Mouse (Mus musculus): ENCODE data around the gene Alox5. TPM values are rescaled to one million over a fixed set of nuclear protein-coding genes. Genes with fewer than 3 reads are reported as not detected.
A peak's percentile ranks its signal among the peaks of the same experiment; 100 is the strongest.

Gene Alox5
- total RNA-seq, 2 experiments from 2014 or later: 8.6 to 14.9 TPM

DNA sequence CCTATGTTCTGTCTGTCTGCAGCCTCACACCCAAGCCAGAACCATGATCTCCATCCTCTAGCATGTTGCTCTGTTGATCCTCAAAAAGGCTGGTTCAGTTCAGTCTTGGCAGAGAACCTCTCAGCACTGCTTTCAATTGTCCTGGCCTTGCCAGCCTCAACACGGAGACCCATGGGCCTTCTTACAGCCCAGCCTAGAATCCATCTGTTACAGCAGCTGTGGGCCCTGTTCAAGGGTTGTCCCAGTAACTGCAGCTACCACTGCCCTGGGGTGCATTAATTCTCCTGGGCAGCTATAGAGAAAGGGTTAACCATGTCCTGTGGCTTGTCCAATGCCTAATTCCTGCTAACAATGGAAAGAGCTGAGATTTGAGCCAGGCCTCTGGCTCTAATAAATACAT, 42.5 kb downstream of the Alox5 start:
- DNase-seq: no peak
- intact Hi-C loops (cut with DNase I): loop anchor here (10.0 kb wide), 1 partner anchor 1406 kb away; no protein-coding TSS in a partner anchor

DNA sequence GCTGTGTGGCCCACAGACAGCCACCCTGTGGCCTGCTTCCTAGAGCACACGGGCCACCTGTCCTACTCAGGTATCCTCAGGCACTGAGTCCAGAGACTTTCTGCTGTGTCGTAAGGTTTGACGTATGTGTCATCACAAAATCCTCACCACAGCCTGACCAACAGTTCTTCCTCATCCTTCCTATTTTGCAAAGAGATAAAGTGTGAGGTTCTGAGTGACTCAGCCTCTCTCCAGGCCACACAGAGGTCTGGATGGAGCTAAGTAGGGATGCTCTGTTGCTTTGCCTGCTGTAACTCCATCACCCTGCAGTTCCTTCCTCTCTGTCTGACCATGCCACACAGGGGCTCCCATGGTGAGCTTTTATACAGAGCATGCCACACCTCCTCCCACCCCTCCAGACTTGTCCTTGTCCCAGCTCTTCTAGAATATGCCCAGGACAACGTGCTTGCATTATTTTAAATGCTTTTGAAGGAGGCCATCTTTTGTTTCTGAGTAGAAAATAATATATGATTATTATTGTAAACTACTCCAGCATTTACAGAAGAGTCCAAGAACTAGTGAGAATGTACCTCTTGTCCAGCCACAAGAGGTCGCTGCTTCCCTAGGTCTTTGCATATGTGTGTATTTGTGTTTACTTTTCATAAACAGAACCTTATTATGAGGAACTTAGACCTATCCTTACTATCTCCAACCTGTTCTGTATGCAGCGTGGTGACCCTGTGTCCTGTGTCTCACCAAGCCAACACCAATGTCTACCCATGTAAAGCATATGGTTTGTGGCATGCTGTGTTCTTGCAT, 43.3 kb downstream of the Alox5 start:
- DNase-seq: peak in 1 of 2 experiments; percentile 44
- intact Hi-C loops (cut with DNase I): loop anchor here (10.0 kb wide), 1 partner anchor 1407 kb away; no protein-coding TSS in a partner anchor

DNA sequence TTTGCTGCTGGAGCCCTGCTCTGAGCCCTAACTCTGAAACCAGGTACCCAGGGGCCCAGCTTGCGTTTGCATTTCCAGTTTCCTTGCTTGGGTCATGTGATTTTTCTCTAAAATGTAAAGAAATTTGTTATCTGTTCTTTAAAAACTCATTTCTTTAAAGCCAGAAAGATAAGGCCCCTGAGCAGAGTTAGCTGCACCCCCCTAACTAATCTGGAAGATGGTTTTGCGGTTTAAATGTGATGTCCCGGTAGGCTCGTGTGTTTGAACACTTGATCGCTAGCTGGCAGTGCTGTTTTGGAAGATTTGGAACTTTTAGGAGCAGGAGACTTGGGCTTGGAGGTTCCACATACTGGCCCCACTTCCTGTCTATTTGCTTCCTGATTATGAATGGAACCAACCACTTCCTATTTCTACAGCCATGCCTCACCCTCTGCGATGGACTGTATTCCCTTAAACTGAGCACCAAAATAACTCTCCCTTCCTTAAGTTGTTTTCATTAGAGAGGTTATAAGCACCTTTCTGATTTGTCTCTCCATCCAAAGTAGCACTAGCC, 44.9 kb downstream of the Alox5 start:
- intact Hi-C loops (cut with DNase I): loop anchor here (10.0 kb wide), 1 partner anchor 1409 kb away; no protein-coding TSS in a partner anchor
- no peak for DNase-seq

DNA sequence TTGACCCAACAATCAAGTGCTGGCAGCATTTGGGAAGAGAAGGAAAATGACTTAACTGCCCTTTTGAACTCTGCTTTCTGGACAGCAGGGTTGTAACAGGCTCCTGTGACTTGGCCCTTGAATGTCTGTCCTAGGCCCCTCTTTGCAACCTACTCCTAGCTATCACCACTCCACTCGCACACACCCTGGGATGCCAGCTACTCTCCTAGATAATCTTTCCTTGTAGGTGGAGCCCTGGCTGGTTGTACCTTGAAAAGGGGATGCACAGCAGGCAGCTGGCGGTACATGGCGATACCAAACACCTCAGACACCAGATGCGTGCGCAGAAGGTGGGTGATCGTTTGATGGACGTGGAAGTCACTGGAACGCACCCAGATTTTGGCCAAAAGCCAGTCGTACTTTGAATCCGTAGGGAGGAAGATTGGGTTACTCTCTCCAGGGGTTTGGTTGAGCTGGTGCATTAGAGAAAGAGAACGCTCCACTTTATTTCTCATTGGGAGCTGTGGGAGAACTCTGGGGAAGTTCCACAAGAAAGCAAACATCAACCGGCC, 45.8 kb downstream of the Alox5 start:
- intact Hi-C loops (cut with DNase I): loop anchor here (10.0 kb wide), 1 partner anchor 1410 kb away; no protein-coding TSS in a partner anchor
- no peak for DNase-seq

DNA sequence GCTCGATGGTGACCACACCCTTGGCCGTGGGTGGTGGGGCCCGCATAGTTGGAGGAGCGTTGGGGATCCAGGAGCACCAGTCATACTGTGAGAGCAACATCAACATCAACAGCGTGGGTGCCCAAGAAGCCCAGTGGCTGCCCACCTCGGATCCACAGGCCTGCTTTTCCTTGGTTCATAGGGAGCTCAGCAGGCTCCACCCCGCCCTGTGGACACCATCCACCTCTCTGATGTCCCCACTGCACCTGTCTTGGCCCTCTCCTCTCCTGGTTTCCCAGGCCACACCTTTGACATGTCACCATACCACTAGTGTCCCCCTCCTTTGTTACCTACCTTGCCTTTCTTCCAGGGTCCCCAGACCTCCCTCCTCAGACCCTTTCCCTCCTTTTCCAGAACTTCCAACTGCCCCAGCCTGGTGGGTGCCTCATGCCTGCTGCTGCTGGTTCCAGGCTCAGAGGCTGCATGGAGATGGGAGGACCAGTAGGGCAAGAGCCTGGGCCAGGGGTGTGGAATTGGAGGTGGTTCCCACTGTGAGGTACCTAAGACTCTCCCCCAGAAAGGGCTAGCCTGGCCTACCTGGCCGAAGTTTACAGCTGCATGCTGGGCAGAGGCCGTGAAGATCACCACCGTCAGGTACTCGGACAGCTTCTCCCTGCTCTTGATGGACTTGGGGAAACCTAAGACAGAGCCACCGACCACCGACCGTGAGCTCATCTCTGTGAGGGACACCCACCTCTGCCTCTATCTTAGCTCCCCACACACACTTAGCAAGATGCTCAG, 48.2 kb downstream of the Alox5 start:
- intact Hi-C loops (cut with DNase I): loop anchor here (10.0 kb wide), 1 partner anchor 1412 kb away; no protein-coding TSS in a partner anchor

DNA sequence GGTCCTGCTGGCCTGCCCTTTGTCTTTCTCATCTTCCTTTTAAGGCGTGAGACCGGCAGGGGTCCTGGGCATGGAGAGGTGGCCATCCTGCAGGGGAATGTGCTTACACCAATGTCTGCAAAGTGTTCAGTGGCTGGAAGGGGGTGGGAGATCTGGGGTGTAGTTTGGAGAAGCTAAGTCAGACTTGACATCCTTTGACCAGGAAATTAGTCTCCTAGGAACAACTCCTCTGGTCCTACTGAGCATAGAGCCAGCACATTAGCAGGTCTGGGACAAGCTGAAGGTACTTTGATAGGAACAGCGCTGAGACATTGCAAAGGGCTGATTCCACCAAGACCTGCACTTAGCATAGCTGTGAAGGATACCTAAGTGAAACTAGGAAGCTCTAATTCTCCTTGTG, 49.3 kb downstream of the Alox5 start:
- intact Hi-C loops (cut with DNase I): loop anchor here (10.0 kb wide), 1 partner anchor 1413 kb away; no protein-coding TSS in a partner anchor
- no peak for DNase-seq

More for the DNA sequence above, 48.2 kb downstream of the Alox5 start:
- no peak for DNase-seq

DNA sequence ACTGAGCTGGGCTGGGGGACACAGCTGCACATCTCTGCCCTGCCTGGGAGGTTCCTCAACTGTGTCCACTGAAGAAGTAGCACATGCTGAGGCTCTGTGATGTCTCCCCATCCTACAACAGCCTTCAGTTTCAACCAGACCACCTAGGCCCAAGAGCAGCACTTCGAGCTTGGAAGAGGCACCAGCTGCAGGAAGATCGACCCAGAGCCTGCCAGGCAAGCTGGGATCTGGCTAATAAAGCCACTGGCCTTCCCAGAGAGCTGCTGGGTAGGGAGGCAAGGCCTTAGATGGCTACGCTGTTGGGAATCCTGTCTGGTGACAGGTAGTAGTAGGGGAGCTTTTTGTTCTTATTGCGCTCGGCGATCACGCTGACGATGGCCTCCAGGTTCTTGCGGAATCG, 50.5 kb downstream of the Alox5 start:
- no peak for DNase-seq
- intact Hi-C loops (cut with DNase I): loop anchor here (10.0 kb wide), 1 partner anchor 1414 kb away; no protein-coding TSS in a partner anchor

DNA sequence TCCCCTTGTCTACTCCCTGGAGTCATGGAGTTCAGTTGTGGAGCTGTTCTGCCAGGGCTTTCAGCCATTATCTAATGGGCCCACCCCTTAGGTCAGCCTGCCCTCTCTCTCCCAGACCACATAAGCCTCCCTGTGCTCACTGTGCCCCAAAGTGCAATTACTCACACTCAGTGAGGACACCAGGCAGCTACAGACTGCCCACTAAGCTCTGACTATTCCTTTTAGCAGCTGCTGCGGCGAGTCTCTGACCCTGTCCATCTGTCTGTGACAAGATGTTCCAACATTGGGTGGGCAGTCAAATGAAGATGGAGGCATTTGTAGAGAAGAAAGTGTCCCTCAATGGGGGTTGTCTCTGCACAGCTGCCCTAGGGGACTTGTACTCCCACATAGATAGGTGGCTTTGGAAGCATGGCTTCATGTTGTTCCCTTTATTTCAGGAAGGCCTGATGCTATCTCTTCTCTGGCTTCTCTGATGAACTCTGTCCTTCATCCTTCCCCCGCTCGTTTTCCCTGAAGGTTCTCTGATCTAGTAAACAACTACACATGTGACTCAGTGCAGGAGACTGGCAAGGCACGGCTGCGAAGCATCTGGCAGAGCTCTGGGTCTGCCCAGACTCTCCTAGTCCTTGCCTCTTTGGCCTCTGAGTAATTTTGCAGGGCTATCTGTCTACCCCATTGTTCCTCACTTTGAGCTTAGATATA, 52.9 kb downstream of the Alox5 start:
- no peak for DNase-seq
- intact Hi-C loops (cut with DNase I): no loop called here

DNA sequence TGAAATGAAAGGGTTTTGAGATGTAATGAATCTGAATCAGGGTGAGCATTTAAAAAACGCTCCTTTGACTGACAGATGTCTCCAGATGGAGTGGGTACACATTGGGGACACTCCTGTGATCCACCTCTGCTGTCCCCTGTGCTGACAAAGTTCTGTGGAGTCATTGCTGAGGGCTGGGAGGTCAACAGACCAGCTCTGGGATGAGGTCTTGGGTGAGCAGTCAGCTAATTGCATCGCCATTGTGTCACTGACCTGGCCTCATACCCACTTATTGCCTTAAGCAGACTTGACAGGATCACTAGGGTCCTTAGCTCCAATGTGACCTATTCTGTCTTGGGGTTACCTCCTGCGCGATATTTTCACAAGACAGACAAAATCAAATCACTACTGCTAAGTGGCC, 53.8 kb downstream of the Alox5 start:
- no peak for DNase-seq
- intact Hi-C loops (cut with DNase I): no loop called here

DNA sequence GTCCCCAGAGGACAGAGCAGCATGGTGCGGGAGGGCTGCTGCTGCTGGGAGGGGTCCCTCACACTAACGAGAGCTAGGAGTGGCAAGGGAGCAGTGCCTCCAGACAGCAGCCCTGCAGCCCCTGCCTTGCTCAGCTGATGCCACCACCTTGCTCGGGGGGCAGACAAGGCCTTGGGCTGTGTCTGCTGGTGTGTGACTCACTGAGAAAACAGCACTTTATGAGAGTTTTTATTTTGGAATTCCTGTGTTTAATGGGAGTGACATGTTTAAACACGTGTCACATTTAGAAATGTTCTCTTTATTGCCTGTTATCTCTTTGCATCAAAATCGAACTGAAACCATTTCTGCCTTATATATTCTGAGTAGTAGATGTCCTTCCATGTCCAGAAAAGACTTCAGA, 54.3 kb downstream of the Alox5 start:
- no peak for DNase-seq
- intact Hi-C loops (cut with DNase I): no loop called here

DNA sequence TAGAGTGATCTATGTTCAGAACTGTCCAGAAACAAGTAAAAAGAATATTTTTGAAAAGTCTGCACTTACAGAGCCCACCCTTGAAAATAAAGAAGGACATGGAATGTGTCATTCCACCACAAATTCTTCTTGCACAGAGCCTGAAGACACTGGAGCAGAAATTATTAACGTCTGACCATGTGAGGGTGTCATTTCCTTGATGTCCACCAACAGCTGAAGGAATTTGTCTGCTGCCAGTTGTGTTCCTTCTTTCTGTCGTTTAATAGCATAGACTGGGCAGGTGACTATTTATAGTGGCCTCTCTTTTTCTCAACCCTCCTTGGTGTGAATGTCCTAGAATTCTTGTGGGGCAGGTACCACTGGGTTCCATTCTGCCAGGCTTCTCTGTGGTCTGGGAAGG, 54.8 kb downstream of the Alox5 start:
- no peak for DNase-seq
- intact Hi-C loops (cut with DNase I): no loop called here

DNA sequence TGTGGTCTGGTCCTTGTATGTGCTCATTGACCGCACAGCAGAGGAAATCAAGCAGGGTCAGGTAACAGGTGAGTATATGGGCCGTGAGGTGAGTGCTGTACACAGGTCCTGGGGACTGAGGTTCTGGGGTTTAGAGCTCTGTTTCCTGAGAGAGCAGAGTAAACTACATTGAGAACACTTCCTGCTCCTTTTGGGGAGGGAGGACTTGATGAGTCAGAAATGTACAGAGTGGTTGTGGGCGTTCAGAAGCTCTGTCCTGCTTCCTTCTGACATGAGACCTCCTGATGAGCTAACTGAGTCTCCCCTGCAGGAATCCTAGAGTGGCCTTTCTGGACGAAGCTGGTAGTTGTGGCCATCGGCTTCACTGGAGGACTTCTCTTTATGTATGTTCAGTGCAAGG, 55.3 kb downstream of the Alox5 start:
- DNase-seq: no peak
- intact Hi-C loops (cut with DNase I): no loop called here

DNA sequence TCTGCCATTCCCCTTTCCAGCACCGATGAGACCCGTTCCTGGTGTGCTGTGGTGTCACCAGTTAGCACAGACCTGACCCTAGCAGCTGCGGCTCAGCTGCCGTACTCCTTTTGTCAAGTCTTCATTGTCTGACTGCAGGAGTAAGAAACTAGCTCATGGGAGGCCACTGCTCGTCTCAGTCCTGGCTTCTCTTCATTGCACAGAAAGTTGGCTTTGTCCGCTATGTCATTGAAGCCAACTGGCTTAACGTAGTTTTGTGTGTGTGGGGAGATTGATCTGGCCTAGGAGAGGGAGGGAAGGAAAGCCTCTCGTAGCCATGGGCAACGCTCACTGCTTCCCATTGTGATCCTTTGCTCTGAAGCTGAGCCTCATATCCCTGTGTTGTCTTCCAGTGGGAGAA, 55.7 kb downstream of the Alox5 start:
- DNase-seq: no peak
- intact Hi-C loops (cut with DNase I): no loop called here

DNA sequence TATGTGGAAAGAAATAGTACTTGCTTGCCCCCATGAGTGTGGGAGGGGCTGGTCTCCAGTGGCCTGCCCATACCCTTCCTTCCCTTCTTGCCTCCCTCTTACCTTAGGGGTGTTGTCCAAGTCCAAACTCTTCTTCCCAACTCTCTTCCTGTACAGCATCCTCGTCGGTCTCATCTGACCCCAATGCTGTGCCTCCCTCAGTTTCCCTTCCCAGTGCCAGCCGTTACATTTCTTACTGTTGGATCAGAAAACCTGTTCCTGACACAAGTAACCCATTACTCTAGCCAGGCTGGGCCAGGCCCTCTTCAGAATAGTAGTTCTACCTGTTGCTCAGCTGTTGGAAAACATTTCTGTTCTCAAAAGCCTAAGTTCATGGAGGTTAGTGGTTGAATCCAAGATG, 58.6 kb downstream of the Alox5 start:
- intact Hi-C loops (cut with DNase I): no loop called here
- DNase-seq: no peak

DNA sequence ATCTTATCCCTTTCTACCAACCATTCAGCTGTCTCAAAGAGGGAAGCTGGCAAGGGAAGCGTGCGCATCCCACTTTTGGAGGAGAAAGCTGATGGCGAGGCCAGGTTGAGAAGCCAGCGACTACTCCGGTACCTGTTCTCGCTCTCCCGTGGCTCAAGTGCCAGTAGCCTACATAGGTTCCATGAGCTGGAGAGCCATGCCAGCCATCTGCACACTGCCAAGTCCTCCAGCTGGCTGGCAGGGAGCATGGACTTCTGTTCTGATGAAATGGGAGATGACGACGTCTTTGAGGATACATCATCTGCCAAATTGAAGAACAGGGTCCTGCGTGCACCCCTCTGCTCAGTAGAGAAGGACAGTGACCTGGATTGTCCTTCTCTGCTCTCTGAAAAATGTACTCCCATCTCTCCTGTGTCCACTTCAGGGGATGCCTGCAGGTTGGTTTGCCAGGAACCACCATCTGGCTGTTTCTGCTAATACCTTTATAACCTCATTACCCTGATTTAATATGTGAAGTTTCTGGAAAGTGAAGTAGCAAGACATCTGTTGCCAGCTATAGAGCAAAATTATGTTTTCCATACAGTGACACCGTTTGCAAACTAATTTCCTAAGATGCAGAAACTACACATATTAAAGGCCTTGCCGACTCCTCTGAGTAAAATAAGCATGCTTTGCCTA, 59.1 kb downstream of the Alox5 start:
- intact Hi-C loops (cut with DNase I): no loop called here
- no peak for DNase-seq

DNA sequence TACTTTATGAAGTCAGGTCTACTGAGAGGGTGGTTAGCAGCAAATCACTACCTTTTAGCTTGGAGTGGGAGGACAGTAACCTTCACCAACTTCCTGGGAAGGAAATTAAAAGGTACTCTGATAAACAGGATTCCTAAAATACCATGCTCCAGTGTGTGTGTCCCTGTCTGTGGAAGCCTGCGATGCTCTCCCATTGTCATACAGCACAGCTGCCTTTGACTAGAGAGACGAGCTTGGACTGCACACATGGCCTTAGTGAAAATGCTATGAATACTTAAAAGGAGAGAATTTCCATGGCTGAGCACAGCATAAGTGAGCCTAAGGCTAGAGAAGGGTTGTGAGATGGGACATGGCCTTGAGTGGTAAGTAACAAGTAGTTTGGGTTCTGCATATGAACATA, 62.8 kb downstream of the Alox5 start:
- intact Hi-C loops (cut with DNase I): no loop called here
- no peak for DNase-seq

DNA sequence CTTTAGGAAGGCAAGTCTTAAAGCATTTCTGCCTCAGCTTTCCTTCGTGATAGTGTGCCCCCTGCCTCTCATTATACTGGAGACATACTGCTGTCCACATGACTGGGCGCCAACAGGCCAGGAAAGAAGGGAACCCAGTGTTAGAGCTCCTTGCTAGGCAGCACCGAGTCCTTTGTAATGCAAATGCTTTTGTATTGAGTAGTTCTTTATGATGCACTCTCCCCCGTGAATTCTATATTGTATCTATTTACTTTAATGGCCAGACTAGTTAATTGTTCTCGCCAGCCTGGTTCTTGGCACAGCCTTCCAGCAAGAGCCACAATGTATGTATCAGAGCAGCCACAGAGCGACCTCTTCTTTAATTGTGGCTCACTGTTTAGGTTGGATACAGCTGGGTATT, 63.4 kb downstream of the Alox5 start:
- DNase-seq: no peak

DNA sequence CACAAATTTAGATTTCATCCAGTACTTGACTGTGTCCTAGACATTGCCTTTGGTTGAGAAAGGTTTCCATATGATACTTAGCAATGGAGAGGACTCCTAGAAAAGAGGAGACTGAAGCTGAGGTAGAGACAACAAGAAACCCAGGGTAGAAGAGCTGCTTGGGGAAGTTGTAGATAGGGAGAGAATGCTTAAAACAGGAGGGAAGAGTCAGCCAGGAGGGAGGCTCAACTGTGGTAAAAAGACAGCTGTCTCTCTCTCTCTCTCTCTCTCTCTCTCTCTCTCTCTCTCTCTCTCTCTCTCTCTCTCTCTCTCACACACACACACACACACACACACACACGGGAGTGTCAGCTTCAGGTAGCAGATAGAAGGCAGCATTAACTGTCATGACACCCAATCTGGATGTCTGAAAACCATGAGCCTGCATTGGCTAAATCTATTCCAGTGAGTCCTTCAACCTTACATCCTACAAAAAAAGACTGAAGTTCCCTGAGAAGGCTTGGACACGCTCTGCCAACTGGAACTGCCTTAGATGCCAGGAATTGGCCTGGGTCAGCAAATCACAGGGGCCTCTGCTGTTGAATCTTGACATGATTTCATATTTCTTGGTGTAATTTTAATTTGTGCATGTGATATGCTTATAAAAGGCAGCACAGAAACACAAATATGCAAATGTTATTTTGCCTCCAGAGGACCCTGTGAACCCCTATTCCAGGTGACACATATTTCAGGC, 65.9 kb downstream of the Alox5 start:
- no peak for DNase-seq
- intact Hi-C loops (cut with DNase I): no loop called here

More for the DNA sequence above, 63.4 kb downstream of the Alox5 start:
- intact Hi-C loops (cut with DNase I): no loop called here

DNA sequence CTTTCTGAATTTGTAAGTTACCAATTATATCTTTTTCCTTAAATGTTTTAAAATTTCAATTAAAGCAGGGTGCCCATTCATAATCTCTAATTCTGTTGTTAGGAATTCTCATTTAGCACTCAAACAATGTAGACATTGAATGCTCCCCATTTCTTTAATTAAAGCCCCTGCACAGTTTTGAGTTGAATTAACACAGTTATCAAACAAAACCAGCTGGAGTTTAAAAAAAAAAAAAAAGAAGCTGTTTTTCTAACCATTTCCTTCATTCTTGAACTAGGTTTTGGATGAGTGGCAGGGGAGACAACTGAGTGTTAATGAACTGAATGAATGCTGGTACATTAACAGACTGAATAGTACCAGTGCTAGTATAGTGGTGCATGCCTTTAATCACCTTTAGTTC, 71.5 kb downstream of the Alox5 start:
- DNase-seq: no peak
- intact Hi-C loops (cut with DNase I): no loop called here

Measured in heart, postnatal 36 days (tissue).